Mouse (Mus musculus): ENCODE measurements around the gene Tfap2c. TPM values are rescaled to one million over a fixed set of nuclear protein-coding genes. Genes with fewer than 3 reads are reported as not detected.

Tfap2c gene
- total RNA-seq (2021): not detected
- long read RNA-seq, experiment 1: 0 reads
- long read RNA-seq, experiment 2: 0 reads

- peak in 1 of 2 experiments; percentile 11 for DNase-seq
Measured at GRCm38 (mm10) chr2:172549371-172550155, at the start of gene Tfap2c. TSS of gene Tfap2c (plus strand) at chr2:172549593.

- no peak for DNase-seq
Measured at GRCm38 (mm10) chr2:172500752-172501316, 48.6 kb upstream of the Tfap2c start.

- peak in 1 of 2 experiments; percentile 31 for DNase-seq
Measured at GRCm38 (mm10) chr2:172501341-172501740, 48.1 kb upstream of the Tfap2c start.

GRCm38 (mm10) chr2:172502168-172502567, 47.2 kb upstream of the Tfap2c start:
- no peak for DNase-seq

- no peak for DNase-seq
Measured at GRCm38 (mm10) chr2:172506121-172506520, 43.3 kb upstream of the Tfap2c start.

- no peak for DNase-seq
Measured at GRCm38 (mm10) chr2:172510056-172510712, 39.2 kb upstream of the Tfap2c start.

- DNase-seq: no peak
Measured at GRCm38 (mm10) chr2:172510899-172511298, 38.5 kb upstream of the Tfap2c start.

- DNase-seq: no peak
Measured at GRCm38 (mm10) chr2:172516407-172516992, 32.9 kb upstream of the Tfap2c start.

- no peak for DNase-seq
Measured at GRCm38 (mm10) chr2:172520616-172521371, 28.6 kb upstream of the Tfap2c start.

GRCm38 (mm10) chr2:172522528-172522927, 26.9 kb upstream of the Tfap2c start:
- DNase-seq: no peak

- no peak for DNase-seq
Measured at GRCm38 (mm10) chr2:172527175-172527574, 22.2 kb upstream of the Tfap2c start.

- DNase-seq: no peak
Measured at GRCm38 (mm10) chr2:172543987-172544386, 5.4 kb upstream of the Tfap2c start.

- DNase-seq: no peak
Measured at GRCm38 (mm10) chr2:172544601-172545127, 4.7 kb upstream of the Tfap2c start.

GRCm38 (mm10) chr2:172545592-172546235, 3.7 kb upstream of the Tfap2c start:
- no peak for DNase-seq

GRCm38 (mm10) chr2:172546551-172546950, 2.8 kb upstream of the Tfap2c start:
- DNase-seq: no peak

GRCm38 (mm10) chr2:172547116-172547515, 2.3 kb upstream of the Tfap2c start:
- DNase-seq: no peak

- no peak for DNase-seq
Measured at GRCm38 (mm10) chr2:172547807-172548586, 1.4 kb upstream of the Tfap2c start.

GRCm38 (mm10) chr2:172548672-172549255, 629 bp upstream of the Tfap2c start:
- no peak for DNase-seq

- peak; percentile 20 to 60 for DNase-seq
Measured at GRCm38 (mm10) chr2:172550364-172551080, 1.1 kb downstream of the Tfap2c start.

Measured in heart, adult 18-20 months (tissue).